Mouse (Mus musculus) heart, adult 2 months (tissue): Measurements from ENCODE around the gene Gnb4.

ENCODE experiments used
- CTCF ChIP-seq: fragments of 200-600 bp; IDR thresholded peaks from 2 replicates; pipeline ENCODE4 v1.8.1; 2022; ENCODE audit warnings: antibody characterized with exemption, mild to moderate bottlenecking, moderate library complexity
- EP300 ChIP-seq: fragments of 200-500 bp; IDR thresholded peaks from 2 replicates; pipeline ENCODE4 v1.6.1; 2011; ENCODE audit warnings: low read depth, low read length, control low read depth; ENCODE audit not compliant: insufficient read depth

- TF ChIP-seq CTCF: no peak
- no peak for TF ChIP-seq EP300
Measured at GRCm38 (mm10) chr3:32580738-32581137, 35.6 kb downstream of the Gnb4 start.
